Mouse (Mus musculus) kidney, adult 9 months (tissue): ENCODE data around the gene Rpp40.

Source experiments
- DNase-seq: peaks from one replicate; pipeline ENCODE4 v3.0.0; 2022

Gene Rpp40

GRCm38 (mm10) chr13:35905879-35906481 is at the start of gene Rpp40:
Gene Rpp40, minus strand, starts transcription at chr13:35906359.
- DNase-seq: peak; percentile 96

- DNase-seq: no peak
Measured at GRCm38 (mm10) chr13:35949814-35950455, 43.8 kb upstream of the Rpp40 start.

- peak; percentile 66 for DNase-seq
Measured at GRCm38 (mm10) chr13:35947354-35948000, 41.3 kb upstream of the Rpp40 start.

- DNase-seq: no peak
Measured at GRCm38 (mm10) chr13:35946659-35947353, 40.6 kb upstream of the Rpp40 start.

- DNase-seq: no peak
Measured at GRCm38 (mm10) chr13:35940934-35941333, 34.8 kb upstream of the Rpp40 start.

GRCm38 (mm10) chr13:35939871-35940665 is 33.9 kb upstream of the Rpp40 start:
- peak; percentile 56 for DNase-seq

- DNase-seq: no peak
Measured at GRCm38 (mm10) chr13:35937991-35938390, 31.8 kb upstream of the Rpp40 start.

GRCm38 (mm10) chr13:35911476-35911875 is 5.3 kb upstream of the Rpp40 start:
- DNase-seq: peak; percentile 37

- no peak for DNase-seq
Measured at GRCm38 (mm10) chr13:35905378-35905777, 781 bp downstream of the Rpp40 start.

GRCm38 (mm10) chr13:35892866-35893265 is 13.3 kb downstream of the Rpp40 start:
- no peak for DNase-seq

- peak; percentile 57 for DNase-seq
Measured at GRCm38 (mm10) chr13:35886121-35886725, 19.9 kb downstream of the Rpp40 start.

GRCm38 (mm10) chr13:35880555-35881046 is 25.6 kb downstream of the Rpp40 start:
- peak; percentile 83 for DNase-seq

GRCm38 (mm10) chr13:35879519-35879918 is 26.6 kb downstream of the Rpp40 start:
- DNase-seq: no peak

- DNase-seq: no peak
Measured at GRCm38 (mm10) chr13:35879068-35879467, 27.1 kb downstream of the Rpp40 start.

- no peak for DNase-seq
Measured at GRCm38 (mm10) chr13:35878282-35878681, 27.9 kb downstream of the Rpp40 start.

- DNase-seq: no peak
Measured at GRCm38 (mm10) chr13:35875396-35875795, 30.8 kb downstream of the Rpp40 start.

- no peak for DNase-seq
Measured at GRCm38 (mm10) chr13:35871107-35871506, 35.1 kb downstream of the Rpp40 start.

GRCm38 (mm10) chr13:35870659-35871058 is 35.5 kb downstream of the Rpp40 start:
- DNase-seq: no peak

- no peak for DNase-seq
Measured at GRCm38 (mm10) chr13:35860916-35861315, 45.2 kb downstream of the Rpp40 start.

- DNase-seq: no peak
Measured at GRCm38 (mm10) chr13:35857486-35857885, 48.7 kb downstream of the Rpp40 start.

- no peak for DNase-seq
Measured at GRCm38 (mm10) chr13:35852851-35853575, 53.1 kb downstream of the Rpp40 start.
